Mouse (Mus musculus): ENCODE data around the gene Adamts20.

Gene Adamts20

DNA sequence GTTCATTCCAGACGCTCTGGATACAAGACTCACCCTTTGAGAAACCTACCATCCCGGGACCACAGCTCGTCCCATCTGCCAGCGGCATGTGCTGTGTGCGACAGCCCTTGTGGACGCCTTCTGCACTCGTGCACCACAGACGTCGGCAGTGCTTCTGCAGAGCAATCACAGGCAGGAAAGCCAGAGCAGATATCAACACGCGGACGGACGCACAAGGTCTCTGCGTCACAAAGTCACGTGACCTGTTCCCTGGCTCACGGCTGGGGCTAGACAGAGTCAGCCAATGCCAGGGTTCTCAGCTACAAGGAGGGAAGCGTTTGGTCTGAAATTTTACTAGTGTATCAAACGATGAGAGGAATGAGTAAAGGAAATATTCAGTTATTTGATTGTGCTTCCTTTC lies 116.2 kb downstream of the Adamts20 start:
- DNase-seq (ENCODE audit: extremely low read depth, low read depth): no peak

DNA sequence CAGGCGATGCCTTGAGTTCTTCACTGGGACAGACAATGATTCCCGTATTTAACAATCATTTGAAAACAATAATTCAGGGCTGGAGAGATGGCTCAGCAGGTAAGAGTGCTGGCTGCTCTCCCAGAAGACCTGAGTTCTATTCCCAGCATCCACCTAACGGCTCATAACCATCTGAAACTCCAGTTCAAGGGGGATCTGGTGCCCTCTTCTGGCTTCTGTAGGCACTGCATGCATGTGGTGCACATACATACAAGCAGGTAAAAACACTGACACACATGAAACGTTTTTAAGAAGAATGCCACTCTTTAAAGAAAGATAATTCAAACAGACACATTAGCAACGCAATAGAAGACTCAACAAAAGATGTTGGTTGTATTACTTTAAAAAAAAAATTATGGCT lies 120.9 kb downstream of the Adamts20 start:
- DNase-seq (ENCODE audit: extremely low read depth, low read depth): no peak

DNA sequence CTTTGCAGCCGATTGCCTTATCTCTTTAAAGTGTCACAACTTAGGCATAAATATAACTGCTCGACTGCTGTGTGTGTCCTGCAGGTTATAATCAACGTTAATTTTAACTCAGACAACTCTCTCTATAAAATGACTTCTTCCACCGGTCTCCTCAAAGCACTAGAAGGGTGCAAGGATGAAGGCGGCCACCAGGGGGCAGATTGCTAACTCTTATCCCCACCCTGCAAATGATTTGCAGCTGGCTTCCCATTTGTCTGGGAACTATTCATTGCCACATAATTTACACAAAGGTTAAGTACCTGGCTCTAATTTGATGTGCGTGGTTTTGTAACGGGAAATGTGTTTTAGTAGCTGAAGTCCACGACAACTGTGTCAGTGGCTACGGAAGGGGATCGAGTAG lies 122.9 kb downstream of the Adamts20 start:
- DNase-seq (ENCODE audit: extremely low read depth, low read depth): peak; percentile 42

DNA sequence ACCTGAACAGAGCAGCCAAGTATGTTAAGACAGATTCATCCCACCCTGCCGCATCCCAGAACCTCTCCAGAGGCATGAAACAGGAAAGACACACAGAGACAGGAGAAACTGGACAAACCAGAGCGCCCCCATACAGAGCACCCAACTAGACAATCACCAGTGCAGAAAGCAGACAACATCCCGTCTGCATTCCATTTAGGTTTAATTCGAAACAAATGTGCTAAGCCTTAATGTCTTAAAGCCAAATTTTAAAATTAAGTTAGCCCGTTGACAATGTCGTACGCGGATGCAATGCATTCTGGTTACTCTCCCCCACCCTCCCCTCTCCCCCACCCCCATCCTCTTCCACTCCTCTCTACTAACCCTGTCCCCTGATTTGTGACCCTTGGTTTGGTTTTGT lies 126.2 kb downstream of the Adamts20 start:
- DNase-seq (ENCODE audit: extremely low read depth, low read depth): no peak

DNA sequence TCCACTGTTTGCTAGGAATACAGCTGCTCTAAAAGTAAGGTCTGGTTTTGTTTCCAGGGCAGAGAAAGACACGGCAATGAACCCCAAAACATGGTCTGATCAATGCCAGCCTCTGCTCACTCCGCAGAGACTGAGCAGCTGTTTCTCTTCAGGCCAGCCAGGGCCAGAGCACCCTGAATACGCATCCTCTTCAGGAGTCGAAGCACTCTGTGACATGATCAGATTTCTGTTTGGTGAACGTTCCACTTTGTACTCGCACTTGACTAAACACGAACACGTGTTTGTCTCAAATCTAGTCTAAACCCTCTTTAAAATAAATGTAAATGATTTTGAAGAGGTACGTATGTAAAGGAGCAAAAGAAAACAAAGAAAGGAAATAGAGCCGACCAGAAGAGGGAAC lies 130.6 kb downstream of the Adamts20 start:
- DNase-seq (ENCODE audit: extremely low read depth, low read depth): no peak

DNA sequence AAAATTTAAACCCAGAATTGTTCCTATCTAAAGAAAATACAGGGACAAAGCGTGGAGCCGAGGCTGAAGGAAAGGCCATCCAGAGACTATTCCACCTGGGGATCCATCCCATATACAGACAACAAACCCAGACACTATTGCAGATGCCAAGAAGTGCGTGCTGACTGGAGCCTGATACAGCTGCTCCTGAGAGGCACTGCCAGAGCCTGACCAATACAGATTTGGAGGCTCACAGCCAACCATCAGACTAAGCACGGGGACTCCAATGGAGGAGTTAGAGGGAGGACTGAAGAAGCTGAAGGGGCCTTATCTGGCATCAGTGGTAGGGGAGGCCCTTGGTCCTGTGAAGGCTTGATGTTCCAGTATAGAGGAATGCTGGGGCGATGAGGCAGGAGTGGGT lies 138.6 kb downstream of the Adamts20 start:
- no peak for DNase-seq (ENCODE audit: extremely low read depth, low read depth)

DNA sequence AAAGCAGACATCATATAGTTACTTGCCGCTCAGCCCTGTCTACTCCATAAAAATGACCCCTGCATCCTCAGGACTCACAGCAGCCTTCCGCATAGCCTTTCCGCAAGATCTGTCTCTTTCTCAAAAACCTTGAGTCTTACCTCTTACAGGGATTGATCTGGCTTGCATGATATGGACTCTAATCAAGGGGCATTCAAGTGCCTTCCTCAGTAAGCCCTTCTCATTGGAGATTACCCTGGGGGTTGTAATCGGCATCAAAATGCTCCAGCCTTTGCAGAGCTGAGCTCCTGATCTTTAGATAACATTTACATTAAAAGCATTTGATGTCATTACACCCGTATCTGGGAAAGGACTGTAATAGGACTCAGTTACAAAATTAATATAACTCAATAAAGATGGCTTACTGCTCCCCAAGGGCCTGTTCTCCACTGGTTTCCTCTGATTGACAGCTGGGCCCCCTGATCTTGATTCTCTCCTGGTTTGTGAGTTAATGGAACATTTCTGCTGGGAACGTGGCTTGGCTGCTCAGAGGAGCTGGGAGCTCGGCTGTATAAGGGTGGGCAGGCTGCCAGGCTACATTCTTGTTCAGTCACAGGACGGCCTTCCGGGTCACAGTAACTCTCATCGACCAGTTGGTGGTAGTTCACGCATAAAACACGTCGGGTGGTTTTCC lies 139.6 kb downstream of the Adamts20 start:
- no peak for DNase-seq (ENCODE audit: extremely low read depth, low read depth)

DNA sequence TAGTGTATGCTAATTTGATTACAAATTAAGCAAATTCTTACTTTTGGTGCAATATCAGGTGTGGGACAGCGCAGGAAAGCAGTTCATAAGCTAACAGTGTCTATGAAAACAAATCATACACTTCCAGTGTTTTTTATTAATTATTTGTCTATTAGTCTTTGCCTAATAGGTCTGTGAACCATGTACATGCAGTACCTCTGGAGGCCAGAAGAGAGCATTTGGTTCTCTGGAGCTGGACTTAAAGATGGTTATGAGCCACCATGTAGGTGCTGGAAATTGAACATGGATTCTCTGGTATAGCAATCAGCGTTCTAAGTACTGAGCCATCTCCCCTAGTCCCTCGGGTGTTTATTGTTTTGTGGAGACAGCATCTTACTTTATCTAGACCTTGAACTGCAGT lies 149.0 kb downstream of the Adamts20 start:
- peak; percentile 11 for DNase-seq (ENCODE audit: extremely low read depth, low read depth)

DNA sequence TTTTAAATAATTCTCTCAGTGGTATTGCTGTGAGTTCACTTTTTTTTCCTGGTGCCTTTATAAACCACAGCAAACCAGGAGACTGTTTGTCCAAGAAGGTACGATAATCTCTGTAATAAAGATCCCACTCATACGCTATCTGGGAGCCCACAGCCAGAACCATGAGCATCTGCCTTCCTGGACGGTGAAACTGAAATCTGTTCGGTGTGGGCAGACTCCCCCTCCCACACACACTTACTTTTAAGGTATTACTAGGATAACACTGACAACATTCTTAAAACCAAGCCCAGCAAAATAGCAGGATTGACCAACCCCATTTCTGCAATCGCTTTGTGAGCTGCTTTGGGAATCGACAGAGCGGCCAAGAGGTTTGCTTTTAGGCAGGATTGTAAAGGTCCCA lies 155.5 kb downstream of the Adamts20 start:
- DNase-seq (ENCODE audit: extremely low read depth, low read depth): no peak

DNA sequence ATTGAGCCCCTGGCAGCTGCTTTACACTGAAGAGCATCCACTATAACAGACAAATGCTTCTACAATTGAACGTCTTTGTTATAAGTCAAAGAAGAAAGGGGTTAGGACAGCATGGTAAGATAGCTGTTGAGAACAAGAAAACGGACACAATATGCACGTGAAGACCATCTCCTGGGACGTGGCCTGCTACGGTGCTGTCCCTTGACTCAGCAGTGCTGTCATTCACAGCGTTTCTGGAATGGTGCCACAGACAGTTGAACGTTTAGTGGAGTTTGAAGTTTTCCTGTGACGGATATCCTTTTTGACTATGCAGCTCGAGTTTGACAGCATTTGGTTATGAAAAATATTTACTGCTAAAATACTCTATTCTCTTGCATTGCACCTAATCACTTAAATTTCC lies 157.3 kb downstream of the Adamts20 start:
- no peak for DNase-seq (ENCODE audit: extremely low read depth, low read depth)

DNA sequence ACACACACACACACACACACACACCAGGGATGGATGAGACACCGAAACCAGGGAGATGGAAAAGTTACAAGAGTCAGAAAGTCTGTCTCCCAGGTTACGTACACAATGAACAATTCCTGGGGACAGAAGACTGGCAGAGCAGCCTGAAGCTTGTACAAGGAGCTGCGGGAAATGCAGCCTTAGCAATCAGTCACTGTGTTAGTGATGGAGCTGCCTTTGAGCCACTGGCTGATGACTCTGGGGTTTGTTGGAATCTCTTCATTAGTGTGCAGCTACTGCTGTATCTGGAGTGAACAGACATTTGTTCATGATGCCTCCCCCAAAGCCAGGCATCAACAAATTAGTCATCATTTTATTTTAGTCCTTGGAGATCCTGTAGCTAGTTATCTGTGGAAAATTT lies 162.1 kb downstream of the Adamts20 start:
- no peak for DNase-seq (ENCODE audit: extremely low read depth, low read depth)

DNA sequence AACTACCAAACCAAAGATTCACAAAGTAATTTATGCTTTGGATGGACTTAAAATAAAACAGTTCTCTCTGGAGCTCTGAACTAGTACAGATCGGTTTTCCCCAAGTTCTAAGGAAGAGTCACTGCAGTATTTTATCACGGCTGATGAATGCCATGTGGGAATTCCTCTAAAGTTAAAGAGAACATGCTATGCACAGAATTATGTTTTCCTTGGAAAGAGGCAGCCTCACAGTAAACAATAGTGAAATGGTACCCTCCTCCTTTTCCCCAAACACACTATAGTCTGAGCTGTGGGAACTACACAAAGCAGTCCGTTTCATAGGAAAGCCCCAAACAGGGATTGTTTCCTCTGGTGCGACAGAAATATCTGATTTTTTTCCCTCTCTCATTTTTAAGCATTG lies 171.1 kb downstream of the Adamts20 start:
- no peak for DNase-seq (ENCODE audit: extremely low read depth, low read depth)

DNA sequence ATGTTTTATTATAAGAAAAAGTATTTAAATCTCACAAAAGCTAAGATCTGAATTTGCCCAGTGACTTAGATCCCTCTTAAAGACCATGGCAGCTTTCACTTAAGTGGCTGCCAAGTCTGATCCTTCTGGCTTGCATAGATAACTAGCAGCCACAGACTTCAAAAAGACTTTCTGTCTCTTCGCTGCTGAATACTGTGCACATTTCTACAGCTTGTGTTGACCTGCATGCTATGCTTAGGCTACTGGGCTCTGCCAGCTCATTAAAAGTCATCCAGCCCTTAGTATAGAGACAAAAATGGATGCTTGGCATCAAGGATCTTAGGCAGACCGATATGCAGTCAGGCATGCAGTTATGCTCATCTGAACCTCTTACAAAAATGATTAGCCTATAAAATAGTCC lies 177.2 kb downstream of the Adamts20 start:
- no peak for DNase-seq (ENCODE audit: extremely low read depth, low read depth)

DNA sequence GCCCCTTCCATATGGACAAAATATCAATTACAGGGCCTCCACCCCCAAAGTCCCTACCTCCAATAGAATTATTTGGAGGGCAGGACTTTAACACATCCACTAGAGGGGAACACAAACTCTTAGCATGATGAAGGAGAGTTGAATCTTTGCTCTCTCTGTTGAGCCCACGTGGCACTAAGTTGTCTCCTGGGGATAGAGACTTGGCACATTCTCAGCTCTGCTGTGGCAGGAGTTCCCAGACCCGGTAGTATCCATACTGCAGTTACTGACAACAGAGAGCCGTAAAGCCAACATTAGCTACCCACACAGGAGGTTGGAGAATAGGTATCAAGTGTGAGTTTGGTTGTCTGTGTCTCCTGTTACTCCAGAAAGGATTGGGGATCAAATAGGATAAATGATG lies 177.7 kb downstream of the Adamts20 start:
- DNase-seq (ENCODE audit: extremely low read depth, low read depth): no peak

DNA sequence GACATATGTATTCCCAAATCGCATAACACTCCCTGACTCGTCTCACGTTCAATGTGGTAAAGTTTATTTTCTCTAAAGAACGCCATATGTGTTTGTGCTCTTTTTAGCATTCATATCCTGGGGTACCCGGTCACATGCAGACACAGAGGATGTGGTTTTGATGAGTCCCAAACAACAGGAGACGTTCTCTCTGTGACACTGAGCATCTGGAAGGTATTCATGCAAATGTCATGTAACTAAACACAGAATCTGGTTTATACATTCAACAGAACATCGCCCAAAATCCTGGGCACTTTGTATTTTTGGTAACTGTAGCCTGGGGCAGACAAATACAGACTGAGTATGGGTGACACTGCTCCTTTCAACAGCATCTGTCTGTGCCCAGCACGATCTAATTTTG lies 188.8 kb downstream of the Adamts20 start:
- DNase-seq (ENCODE audit: extremely low read depth, low read depth): no peak

DNA sequence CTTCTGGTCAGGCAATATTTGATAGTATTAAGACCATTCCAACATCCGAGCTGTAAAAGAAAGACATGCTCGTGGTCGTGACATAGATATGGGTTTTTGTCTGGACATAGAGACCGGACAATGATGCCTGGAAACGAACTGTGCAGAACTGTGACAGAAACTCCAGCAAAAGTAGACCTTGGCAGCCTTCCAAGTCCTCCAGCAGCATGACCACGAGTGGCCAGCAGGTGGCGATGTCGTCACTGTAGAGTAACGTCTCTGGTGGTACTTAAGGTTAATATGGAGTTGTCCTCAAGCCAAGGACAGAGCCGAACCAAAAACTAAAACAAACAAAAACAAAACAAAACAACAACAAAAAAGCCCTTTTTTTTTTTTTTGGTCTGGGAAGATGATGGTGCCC lies 199.6 kb downstream of the Adamts20 start:
- DNase-seq (ENCODE audit: extremely low read depth, low read depth): peak; percentile 76

DNA sequence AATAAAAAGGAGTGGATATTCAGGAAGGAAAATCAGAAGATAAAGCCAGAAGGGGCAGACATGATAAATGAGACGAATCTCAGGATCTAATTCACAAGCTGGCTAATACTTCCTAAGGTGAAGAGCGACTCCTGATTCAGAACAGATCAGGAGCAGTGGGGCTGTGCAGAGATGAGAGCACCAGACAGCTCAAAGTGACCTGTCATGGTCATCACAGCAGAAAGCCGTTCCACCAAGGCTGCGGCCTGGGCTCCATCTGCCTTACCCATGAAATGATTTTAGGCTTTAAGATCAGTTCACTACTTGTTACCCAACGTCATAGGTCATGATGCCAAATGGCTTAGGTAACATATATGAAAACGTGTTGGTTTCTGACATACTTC lies 200.7 kb downstream of the Adamts20 start:
- DNase-seq (ENCODE audit: extremely low read depth, low read depth): no peak

DNA sequence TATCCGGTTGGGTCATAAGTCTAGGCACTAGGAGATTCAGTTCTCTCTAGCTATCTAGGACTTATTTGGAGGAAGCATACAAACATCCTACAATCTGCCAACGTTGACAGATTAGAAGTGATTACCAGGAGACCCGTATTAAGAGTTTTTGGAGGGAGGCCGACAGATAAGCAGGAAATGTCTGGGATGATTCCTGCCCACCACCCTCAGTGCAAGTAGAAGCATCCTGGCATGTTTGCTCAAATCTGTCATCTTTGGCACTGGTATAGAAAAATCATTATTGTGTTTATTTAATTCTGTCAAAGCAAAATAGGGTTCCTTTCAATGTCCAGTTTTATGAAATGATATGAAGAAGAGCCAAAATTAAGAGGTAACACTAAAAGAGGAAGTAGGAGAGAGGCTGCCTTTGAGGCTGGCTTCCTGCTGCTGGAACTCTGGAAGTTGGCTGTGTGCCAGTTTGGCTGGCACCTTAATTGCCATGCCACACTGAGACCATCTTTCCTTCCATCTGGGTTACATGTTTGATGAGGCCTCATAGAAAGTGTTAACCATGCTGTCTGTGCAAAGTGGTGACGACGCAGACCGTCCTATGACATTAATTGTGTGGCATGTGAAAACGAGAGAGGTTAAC lies 201.2 kb downstream of the Adamts20 start:
- peak; percentile 72 for DNase-seq (ENCODE audit: extremely low read depth, low read depth)

DNA sequence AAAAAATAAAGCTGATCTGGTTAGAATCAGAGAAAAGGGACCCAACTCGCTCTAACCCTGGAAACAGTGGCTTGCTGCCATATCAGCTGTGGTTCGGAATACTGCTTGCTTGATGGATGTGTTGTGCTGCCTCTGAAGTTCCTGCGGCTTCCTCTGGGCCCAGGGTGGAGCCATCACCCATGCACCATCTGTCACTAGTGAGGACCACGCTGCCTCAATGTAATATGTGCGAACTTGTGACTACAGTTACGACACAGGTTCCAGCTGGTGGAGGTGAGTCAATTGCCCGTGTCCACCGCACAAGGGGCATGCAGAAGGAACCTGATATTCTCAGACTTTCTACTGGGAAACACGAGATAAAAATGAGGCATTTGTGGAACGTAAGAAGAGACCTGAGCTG lies 202.0 kb downstream of the Adamts20 start:
- DNase-seq (ENCODE audit: extremely low read depth, low read depth): no peak

DNA sequence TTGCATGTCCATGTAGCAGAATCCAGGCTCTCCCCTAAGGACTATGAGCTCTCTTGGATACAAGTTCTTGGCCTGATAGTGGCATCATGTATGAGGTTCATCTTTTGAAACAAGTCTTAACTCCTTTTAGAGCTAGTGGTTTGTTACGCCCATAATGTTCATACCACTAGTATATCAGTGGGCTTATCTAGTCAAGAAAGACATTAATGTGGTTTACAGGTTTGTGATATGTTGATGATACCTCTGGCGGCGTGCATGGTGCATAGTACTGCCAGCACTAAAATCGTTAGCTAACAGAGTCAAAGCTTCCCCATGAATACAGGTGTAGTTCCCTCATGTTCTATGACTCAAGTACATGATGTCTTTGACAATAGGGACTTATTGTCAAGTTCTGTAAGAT lies 205.7 kb downstream of the Adamts20 start:
- DNase-seq (ENCODE audit: extremely low read depth, low read depth): no peak

DNA sequence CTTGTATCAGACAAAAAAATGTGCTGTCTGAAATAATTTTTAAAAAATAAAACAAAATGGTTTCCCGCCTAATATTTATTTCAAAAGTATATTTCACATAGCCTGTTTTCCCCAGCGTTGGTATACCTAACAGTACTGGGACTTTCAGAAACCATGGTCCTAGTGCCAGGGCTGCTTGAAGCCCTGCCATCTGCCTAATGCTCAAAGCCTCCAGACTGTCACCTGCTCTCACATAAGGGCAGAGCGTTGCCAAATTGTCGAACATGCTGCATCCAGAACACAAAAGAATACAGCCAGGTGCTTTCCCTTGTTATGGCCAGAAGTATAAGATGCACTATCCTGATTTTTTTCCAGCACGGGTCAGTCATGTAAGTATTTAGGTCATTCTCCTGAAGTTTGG lies 209.7 kb downstream of the Adamts20 start:
- DNase-seq (ENCODE audit: extremely low read depth, low read depth): no peak

DNA sequence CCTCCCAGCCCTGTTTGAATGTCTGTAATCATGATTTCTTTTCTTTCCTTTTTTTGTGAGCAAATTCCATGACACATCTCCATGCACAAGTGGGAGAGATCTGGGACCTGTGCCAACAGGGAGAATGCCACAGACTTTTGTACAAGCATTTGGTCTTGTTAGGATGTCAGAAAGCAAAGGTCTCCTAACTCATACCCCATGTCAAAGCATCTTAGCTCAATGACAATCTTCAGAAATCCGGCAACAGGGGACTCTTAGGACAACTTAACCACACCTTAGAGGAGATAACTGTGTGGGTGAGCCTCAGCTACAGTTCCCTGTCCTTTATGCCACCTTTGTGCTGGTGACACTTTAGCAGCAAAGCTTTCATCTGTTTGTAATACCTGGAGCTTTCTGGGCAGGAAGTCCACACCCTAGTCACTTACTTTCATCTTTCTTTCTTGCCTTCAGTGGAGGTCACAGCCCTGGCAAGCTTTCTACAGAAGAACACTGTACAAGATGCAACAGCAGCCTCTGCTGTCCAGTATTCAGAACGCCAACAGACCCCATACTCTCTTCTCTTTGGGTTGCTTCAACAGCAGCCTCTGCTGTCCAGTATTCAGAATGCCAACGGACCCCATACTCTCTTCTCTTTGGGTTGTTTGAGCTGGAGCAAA lies 210.2 kb downstream of the Adamts20 start:
- no peak for DNase-seq (ENCODE audit: extremely low read depth, low read depth)

Measured in MEL-GATA-1-ER (cell line).